Mouse (Mus musculus) heart, adult 2 months (tissue): ENCODE measurements around the gene Mta1. TPM values are rescaled to one million over a fixed set of nuclear protein-coding genes. Genes with fewer than 3 reads are reported as not detected.

Experiments
- DNase-seq, 2 experiments: peaks; one replicate each; pipeline ENCODE4 v3.0.0; 2021
- H3K27ac ChIP-seq: fragments of 200-600 bp; 2 replicates; pipeline ENCODE4 v1.8.1; 2022
- H3K27me3 ChIP-seq: fragments of 200-500 bp; 2 replicates; pipeline ENCODE4 v1.6.1; 2012; ENCODE audit warnings: mild to moderate bottlenecking, low read length, inconsistent platforms, mixed read lengths; ENCODE audit not compliant: control insufficient read depth, insufficient read depth
- H3K36me3 ChIP-seq: fragments of 200-500 bp; 2 replicates; pipeline ENCODE4 v1.6.1; 2012; ENCODE audit warnings: low read length, inconsistent platforms; ENCODE audit not compliant: control insufficient read depth, insufficient read depth
- H3K4me1 ChIP-seq: fragments of 200-500 bp; 2 replicates; pipeline ENCODE4 v1.6.1; 2011; ENCODE audit warnings: low read length; ENCODE audit not compliant: control insufficient read depth, insufficient read depth
- H3K4me3 ChIP-seq: fragments of 200-600 bp; 2 replicates; pipeline ENCODE4 v1.8.1; 2022
- H3K79me2 ChIP-seq: fragments of 200-500 bp; replicated peaks from 2 replicates; pipeline ENCODE4 v1.6.1; 2012; ENCODE audit warnings: mild to moderate bottlenecking, inconsistent platforms, low read length, moderate library complexity, mixed read lengths; ENCODE audit not compliant: control insufficient read depth, insufficient read depth
- H3K9ac ChIP-seq: fragments of 200-500 bp; 2 replicates; pipeline ENCODE4 v1.6.1; 2012; ENCODE audit warnings: low read depth, mild to moderate bottlenecking, control low read depth, inconsistent platforms, low read length, mixed read lengths
- CTCF ChIP-seq: fragments of 200-600 bp; IDR thresholded peaks from 2 replicates; pipeline ENCODE4 v1.8.1; 2022; ENCODE audit warnings: antibody characterized with exemption, mild to moderate bottlenecking, moderate library complexity
- EP300 ChIP-seq: fragments of 200-500 bp; IDR thresholded peaks from 2 replicates; pipeline ENCODE4 v1.6.1; 2011; ENCODE audit warnings: low read depth, low read length, control low read depth; ENCODE audit not compliant: insufficient read depth
- POLR2A ChIP-seq: fragments of 200-500 bp; IDR thresholded peaks from 2 replicates; pipeline ENCODE4 v1.6.1; 2011; ENCODE audit warnings: mild to moderate bottlenecking, low read depth, low read length, control low read depth; ENCODE audit not compliant: insufficient read depth
- WGBS: fragments of 180-500 bp; shearing (Covaris S2); methylation state at CpG from one replicate; pipeline ENCODE4 v1.1.7; 2018; 5-methylcytosine and 5-hydroxymethylcytosine counted together
- intact Hi-C: fragments of 180-260 bp; cut with DNase I; formaldehyde crosslinking; loops from one replicate; pipeline ENCODE4 v1.15.1; 2025
- polyA plus RNA-seq: library from polyadenylated mRNA; depleted of rRNA; stranded (reverse); fragments of >200 nt; gene quantifications from 2 replicates; pipeline ENCODE4 v1.2.3, GENCODE M21; 2012
- total RNA-seq, 2 experiments: library from RNA; stranded (reverse); gene quantifications; 2 replicates each; pipeline ENCODE4 v1.2.3; 2021

Mta1 gene
- total and polyA plus RNA-seq, 3 experiments: 42.4 to 54.8 (median 44.8) TPM

- H3K4me1 ChIP-seq: peaks cover 48% of the 10 kb centered on the region
- DNase-seq: peak in 1 of 2 experiments; percentile 33
- 56% methylated on average over 16 of the region's 16 CpGs for WGBS
Observed at GRCm38 (mm10) chr12:113144886-113145285, 46.8 kb downstream of the Mta1 start.

DNA sequence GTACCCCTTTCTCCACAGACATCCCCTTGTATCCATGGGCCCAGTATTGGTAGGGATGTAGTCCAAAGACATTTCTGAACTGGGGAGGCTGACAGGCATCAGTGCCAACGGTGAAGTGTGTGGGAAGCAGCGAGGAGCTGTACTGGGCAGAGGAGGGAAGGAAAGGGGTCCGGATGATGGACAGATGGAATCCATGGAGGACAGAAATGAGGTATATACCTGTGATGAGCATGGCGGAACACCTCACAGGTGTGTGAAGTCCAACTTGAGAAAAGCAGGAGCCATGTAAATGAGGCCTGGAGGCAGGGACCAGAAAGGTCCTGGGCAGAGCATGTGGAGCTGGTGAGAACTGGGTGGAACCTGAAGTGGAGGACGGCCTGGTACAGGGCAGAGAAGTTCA lies 47.5 kb downstream of the Mta1 start:
- H3K36me3 ChIP-seq: peaks cover 21% of the 10 kb centered on the region
- DNase-seq: no peak
- H3K27me3 ChIP-seq: no peaks in the 10 kb centered on the region
- peak overlapping the region; percentile 27 for H3K9ac ChIP-seq
- H3K79me2 ChIP-seq: no peaks in the 10 kb centered on the region
- 61% methylated on average over 5 of the region's 5 CpGs for WGBS
- TF ChIP-seq POLR2A (no peak), CTCF (no peak), EP300 (no peak)
- peaks cover 49% of the 10 kb centered on the region for H3K4me1 ChIP-seq
- no peak overlapping the region for H3K4me3 ChIP-seq
- peak overlapping the region; percentile 87 for H3K27ac ChIP-seq
- intact Hi-C loops: no loop called here

More at GRCm38 (mm10) chr12:113144886-113145285, 46.8 kb downstream of the Mta1 start:
- H3K27me3 ChIP-seq: no peaks in the 10 kb centered on the region
- H3K79me2 ChIP-seq: 0 out of 2 replicates have a peak, but pooled peaks cover 1% of the 10 kb centered on the region
- H3K27ac ChIP-seq: peak overlapping the region; percentile 100
- peak overlapping the region; percentile 84; the same call in 1 of the 2 replicates for H3K4me3 ChIP-seq
- H3K9ac ChIP-seq: peak overlapping the region; percentile 17
- no peak for TF ChIP-seq EP300
- no peak for TF ChIP-seq POLR2A
- TF ChIP-seq CTCF: no peak
- H3K36me3 ChIP-seq: peaks cover 21% of the 10 kb centered on the region
- intact Hi-C loops: loop anchor here (5.0 kb wide), 1 partner anchor 193 kb away; no protein-coding TSS in a partner anchor

GRCm38 (mm10) chr12:113146112-113147057 lies 48.3 kb downstream of the Mta1 start, which contains the start of gene Crip1:
TSS of gene Crip1 (plus strand) at chr12:113146316.
- 4% methylated on average over 45 of the region's 45 CpGs for WGBS
- H3K27me3 ChIP-seq: no peaks in the 10 kb centered on the region
- no peaks in the 10 kb centered on the region for H3K79me2 ChIP-seq
- peak within 1 kb of the TSS; percentile 51 for H3K9ac ChIP-seq
- peaks cover 21% of the 10 kb centered on the region for H3K36me3 ChIP-seq
- H3K27ac ChIP-seq: peak within 1 kb of the TSS; percentile 100
- peak; percentile 90 to 92 for DNase-seq
- peaks cover 56% of the 10 kb centered on the region for H3K4me1 ChIP-seq
- TF ChIP-seq EP300: peak; percentile 95
- peak; percentile 95 for TF ChIP-seq CTCF
- TF ChIP-seq POLR2A: peak; percentile 63
- intact Hi-C loops: no loop called here
- H3K4me3 ChIP-seq: peak within 1 kb of the TSS; percentile 41

DNA sequence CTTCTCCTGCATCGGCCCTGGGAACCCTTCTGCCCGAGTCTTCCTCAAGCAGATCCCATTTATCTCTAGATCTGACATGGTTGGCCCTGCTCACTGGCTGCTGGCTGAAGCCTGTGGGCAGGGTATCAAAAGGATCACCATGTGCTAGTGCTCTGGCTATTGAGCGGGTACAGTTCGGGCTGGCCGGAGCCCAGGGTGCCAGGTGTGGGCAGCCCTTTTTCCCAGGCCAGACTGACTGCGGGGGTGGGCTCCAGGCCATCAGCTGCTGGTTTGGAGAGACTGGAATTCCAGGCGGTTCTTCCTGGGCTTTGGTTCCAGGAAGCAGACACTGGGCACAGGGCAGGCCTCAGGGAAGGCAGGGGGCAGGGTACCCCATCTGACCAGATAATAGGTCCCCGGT lies 49.4 kb downstream of the Mta1 start:
- 34% methylated on average over 8 of the region's 8 CpGs for WGBS
- Histone ChIP-seq H3K4me3 (no peak overlapping the region), H3K27me3 (no peaks in the 10 kb centered on the region), H3K4me1 (peaks cover 58% of the 10 kb centered on the region), H3K79me2 (no peaks in the 10 kb centered on the region; the same call in 1 of the 2 replicates), H3K9ac (no peak overlapping the region), H3K36me3 (peaks cover 21% of the 10 kb centered on the region), H3K27ac (peak overlapping the region; percentile 87)
- DNase-seq: peak; percentile 61 to 63
- intact Hi-C loops: no loop called here
- TF ChIP-seq POLR2A: no peak
- 0 out of 2 replicates have a peak, but pooled peaks have one; percentile 44 for TF ChIP-seq EP300
- no peak for TF ChIP-seq CTCF

DNA sequence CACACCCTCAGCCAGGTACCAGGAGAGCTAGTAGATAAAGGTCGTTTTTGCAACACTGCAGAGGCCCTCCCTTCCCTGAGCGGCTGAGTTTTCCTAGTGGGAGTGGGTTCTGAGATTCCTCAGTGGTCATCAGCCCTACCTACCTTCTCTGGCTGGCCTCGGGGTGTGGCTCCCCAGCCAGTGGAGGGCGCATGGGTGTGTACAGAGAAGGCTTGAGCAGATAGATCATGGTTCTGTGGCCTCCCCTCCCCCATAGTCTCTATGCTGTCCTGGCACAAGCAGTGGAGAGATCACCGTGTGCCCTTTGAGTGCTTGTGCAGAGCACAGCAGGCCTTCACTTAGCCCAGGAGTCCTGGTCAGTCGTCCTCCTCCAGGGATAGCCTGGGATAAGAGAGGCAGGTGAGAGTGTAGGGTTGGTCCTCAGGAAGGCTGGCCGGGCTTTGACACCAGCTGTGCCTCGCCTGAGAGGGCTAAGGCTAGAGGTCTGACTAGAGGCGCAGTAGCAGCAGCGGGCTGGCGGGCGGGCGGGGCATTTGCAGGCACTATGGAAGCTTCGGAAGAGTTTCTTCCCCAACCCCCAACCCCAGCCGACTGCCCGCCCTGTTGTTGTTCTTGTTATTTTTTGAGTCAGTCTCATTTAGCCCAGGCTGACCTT lies 50.4 kb downstream of the Mta1 start:
- peak overlapping the region; percentile 20; the same call in 1 of the 2 replicates for H3K9ac ChIP-seq
- H3K27me3 ChIP-seq: no peaks in the 10 kb centered on the region
- WGBS: 62% methylated on average over 16 of the region's 16 CpGs
- peaks cover 58% of the 10 kb centered on the region for H3K4me1 ChIP-seq
- H3K79me2 ChIP-seq: no peaks in the 10 kb centered on the region; the same call in 1 of the 2 replicates
- peak; percentile 74 for DNase-seq
- no peak overlapping the region for H3K4me3 ChIP-seq
- TF ChIP-seq EP300 (0 out of 2 replicates have a peak, but pooled peaks have one; percentile 57), CTCF (peak; percentile 58), POLR2A (no peak)
- H3K27ac ChIP-seq: peak overlapping the region; percentile 73
- H3K36me3 ChIP-seq: peaks cover 21% of the 10 kb centered on the region
- intact Hi-C loops: no loop called here
